Mouse (Mus musculus) CD4-positive helper T cell, adult 2 months (primary cell): ENCODE measurements around the gene Faim.

Experiments used
- DNase-seq: peaks from one replicate; pipeline ENCODE4 v3.0.0-alpha.2; 2012; ENCODE audit warnings: low read depth, missing footprints, low spot score

Gene Faim

DNA sequence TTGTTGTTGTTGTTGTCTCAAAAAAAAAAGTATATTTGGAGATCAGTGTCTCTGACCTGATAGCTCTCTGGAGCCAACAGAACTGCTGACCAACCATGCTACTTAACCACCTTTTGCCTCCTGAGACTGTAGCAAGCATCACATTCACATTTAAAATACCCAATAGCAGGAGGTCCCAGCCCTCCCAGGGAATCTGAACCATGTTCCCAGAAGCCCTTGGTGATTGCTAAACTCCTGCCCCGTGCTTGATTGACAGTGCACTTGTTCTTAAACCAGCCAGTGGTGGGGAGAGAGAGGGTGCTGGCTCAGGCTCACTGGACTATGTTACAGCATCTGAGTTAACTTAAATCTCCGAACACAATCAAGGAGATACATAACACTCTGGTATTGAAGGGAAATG, 11.3 kb upstream of the Faim start:
- no peak for DNase-seq

DNA sequence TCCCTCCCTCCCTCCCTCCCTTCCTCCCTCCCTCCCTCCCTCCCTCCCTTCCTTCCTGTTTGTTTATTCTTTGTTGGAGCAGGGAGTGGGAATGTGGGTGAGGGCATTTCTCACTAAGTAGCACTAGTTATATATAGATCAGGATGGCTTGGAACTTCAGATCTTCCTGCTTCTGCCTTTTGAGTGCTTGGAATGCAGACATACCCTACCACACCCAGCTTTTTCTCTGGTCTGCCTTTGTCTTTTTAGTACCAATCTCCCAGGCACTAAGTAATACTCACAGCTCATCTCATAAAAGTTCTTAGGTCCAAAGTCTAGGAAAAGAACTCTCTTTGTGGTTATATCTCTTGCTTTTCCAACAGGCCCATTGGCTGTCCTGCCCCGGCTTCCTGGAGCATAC, 10.1 kb upstream of the Faim start:
- no peak for DNase-seq

- no peak for DNase-seq
These were observed 9.7 kb upstream of the Faim start for GRCm38 (mm10) chr9:98976520-98976919.

DNA sequence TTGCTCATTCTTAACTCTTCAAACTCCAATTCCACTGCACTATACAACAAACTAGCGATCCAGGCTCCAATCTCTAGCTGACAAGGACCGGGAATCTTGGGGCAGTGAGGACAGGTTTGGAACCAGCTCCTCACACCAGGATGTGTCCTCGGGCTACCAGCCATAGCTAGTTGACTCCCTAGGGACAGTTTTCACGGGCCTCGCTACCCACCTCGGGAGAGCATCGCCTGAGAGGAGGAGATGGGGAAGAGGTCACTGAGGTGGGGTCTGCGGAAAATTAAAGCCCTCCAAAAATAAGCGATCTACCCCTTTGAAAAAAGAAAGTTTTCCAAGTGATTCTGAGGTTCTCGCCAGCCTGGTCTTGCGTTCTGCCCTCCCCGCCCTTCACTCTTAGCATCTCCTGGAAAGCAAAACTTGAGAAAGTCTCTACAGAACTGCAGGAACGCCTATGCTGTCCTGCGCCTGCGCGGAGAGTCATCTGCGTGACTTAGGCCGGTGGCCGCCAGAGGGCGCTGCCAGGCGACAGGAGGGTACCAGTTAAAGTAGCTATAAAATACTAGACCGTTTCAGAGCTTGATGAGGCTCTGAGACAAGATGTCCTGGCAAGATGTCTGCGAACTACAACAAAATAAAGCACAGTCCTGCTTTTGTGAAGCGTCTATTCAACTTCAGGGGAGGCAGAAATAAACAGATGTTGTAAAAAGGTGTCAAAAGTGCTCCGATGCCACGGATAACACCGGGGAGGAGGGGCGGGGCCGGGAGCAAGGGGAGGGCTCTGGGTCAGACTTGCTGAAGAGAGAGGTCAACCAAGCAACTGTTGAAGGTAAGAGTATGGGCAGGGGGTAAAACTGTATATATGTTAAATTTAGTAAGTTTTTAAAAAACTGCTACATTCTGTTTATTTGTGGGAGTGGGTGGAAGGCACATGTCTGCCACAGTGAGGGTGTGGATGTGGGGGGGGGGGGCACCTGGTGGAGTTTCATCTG, 6.4 kb upstream of the Faim start:
- peak; percentile 91 for DNase-seq

DNA sequence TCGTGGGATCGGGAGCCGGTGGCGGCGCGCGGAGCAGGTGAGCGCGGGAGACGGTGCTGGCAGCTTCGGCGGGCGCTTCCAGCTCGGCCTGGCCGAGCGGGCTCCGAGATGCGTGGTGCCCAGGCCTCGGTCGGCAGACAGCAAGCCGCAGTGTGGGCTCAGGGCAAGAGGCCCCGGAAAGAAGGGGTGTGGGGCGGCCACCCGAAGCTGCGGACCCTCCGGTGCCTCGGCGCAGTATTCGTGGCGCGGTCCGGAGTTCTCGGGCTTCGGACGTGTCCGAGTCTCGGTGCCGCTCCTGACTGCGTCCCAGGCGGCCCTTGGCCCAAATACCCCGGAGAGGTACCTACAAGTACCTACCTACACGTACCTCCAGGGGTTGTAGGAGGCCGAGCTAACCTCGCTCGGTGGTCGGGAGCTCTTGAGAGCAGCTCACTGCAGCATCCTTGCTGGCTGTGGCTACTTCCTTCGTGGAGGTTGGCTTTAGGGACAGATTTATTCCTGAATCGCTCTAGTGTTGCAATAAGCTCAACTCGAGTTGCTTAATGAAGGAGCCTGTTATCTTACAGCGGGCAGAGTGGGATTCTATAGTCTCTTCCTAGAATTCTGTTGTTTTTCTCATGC, 413 bp downstream of the Faim start:
- no peak for DNase-seq

DNA sequence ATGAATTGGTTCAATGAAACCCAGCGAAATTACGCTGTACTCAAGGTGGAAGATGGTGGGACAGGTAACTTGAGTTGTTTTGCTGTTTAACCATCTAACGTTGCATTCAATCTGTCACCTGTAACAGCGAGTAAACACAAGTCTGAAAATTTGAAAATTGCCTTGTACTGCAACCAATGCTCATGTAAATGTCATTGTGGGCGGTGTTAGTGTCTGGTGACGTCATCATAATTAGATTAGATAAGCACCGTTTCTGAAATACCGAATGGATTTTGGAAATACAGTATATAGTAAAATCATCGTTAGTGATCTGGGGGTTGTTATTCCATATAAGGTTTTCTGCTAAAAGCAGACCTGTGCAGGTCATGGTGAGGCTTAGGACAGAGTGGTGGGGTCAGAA, 958 bp downstream of the Faim start:
- peak; percentile 56 for DNase-seq

- DNase-seq = no peak
These were observed 7.9 kb downstream of the Faim start for GRCm38 (mm10) chr9:98994103-98994502.

- DNase-seq = no peak
These were observed 13.7 kb downstream of the Faim start for GRCm38 (mm10) chr9:98999881-99000339.

- DNase-seq = no peak
These were observed 15.2 kb downstream of the Faim start for GRCm38 (mm10) chr9:99001326-99001725.

DNA sequence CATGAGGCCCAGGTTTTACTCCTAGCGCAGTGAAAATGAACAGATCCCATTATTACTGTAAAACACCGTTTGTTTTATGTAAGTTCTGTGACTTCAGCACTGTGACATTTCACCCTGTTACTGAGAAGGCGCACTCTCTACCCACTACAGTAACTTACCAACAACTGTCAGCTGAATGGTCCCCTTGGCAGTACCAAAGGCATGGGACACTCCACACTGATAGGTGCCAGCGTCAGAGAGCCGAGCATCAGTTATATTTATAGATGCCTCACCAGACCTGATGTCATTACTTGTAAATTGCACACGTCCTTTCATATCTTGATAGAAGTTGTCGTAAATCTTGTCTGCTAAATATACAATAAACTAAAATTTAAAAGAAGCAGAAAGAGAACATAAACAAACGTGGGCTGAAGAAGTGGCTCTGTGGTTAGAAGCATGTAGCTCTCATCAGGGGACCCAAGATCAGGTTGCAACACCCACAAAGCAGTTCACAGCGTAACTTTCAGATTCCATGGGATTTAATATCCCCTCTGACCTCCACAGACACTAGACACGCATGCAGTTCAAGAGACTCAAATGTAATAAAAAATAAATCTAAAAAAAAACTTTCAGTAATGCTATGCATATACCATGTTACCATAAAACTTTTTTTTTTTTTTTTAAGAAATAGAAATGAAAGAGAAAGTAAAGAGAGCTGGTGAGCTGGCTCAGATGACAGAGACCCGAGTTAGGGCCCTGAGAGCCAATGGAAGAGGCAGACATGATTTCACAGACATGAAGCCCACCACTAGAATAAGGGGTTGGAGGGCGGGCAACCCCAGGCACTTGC, 23.1 kb downstream of the Faim start:
- peak; percentile 56 for DNase-seq

GRCm38 (mm10) chr9:99009898-99010199, 23.7 kb downstream of the Faim start:
- DNase-seq = no peak

DNA sequence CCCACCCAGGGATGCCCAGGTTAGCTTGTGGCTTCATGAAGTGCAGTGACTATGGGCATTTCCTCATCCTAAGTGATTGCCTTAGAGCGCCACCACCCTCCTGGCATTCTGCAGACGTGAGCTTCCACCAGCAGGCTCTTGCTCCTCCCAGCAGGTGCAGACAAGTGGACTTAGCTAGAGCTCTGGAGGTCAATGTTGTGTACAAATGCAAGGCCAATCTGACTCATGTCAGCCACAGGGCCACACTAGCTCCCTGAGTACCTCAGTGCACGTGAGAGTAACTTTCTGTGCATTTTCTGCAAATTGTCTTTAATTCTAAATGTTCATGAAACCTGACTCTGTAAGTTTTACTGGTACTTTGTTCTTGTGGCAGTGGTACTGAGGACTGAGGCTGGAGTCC, 30.1 kb downstream of the Faim start:
- no peak for DNase-seq

GRCm38 (mm10) chr9:99016759-99017158, 30.6 kb downstream of the Faim start:
- DNase-seq = no peak

DNA sequence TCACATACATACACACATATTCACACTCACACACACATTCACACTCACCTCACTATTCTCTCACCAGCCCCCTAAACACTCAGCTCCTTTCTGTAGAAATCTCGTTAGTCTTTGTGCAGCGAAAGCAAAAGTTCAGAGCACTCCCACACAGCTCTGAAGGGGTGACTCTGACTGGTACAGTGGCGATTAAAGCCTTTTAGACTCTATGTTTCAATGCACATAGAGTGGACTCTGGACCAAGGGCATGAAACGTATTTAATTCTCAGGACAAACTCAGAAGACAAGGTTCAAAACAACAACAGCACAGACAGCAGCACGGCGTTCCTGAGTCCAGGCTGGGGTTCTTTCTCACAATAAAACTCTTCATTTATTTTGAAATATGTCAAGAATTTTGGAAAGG, 31.5 kb downstream of the Faim start:
- no peak for DNase-seq

GRCm38 (mm10) chr9:99021166-99021565, 35.0 kb downstream of the Faim start:
- no peak for DNase-seq

DNA sequence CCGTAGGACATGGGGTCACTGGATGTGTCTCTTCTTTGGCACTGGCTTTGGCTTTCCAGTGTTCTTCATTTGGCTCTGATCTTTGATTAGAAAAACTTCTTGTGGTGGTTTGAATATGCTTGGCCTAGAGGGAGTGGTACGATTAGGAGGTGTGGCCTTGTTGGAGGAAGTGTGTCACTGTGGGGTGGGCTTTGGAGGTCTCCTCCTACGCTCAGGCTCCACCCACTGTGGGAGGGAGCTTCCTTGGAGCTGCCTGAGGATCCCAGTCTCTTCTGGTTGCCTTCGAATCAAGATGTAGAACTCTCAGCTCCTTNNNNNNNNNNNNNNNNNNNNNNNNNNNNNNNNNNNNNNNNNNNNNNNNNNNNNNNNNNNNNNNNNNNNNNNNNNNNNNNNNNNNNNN, 35.6 kb downstream of the Faim start:
- no peak for DNase-seq

DNA sequence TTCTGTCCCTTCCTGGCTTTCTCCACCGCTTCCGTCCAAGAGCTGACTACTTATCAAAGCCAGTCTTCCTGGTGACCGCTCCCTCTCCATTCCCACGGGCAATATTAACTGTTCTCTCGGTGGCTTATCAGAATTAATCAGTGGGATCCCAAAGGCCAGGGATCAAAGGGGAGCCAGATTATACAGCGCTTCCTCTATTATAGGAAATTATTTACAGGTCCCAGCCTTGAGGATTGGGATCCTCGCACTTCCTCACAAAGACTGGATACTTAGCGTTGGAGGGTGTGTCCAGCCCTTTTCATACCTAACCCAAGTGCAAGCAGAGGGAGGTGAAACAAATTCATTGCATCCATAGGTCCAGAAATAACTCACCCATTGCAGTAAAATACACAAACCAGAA, 45.9 kb downstream of the Faim start:
- no peak for DNase-seq

DNA sequence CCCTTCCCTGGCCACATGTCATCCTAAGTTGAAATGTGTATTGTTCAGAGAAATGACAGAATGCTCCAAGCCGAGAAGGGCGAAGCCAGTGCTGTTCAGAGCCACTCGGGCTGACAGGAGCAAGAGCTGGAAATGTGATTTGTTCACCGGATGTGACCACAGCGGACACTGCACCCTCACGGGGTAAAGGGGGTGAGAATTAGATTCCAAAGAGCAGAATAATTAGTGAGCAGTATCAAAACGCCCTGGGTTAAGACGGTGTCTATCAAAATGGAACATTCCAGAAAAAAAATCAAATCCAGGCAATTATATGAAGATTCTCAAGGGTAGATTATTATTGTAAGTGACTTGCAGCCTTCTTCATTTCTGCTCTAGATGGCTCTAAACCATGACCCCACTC, 47.9 kb downstream of the Faim start:
- DNase-seq = no peak

- DNase-seq = no peak
These were observed 49.4 kb downstream of the Faim start, which contains the start of gene Gm1123 for GRCm38 (mm10) chr9:99035575-99035974. TSS of gene Gm1123 (minus strand) at chr9:99035715.

GRCm38 (mm10) chr9:99041994-99042393, 55.8 kb downstream of the Faim start:
- no peak for DNase-seq

GRCm38 (mm10) chr9:99042641-99043040, 56.5 kb downstream of the Faim start:
- no peak for DNase-seq

- no peak for DNase-seq
These were observed 58.6 kb downstream of the Faim start for GRCm38 (mm10) chr9:99044761-99045160.
